Comparison of ENCODE assay signal across 8 mouse cellular contexts in genomic region chr13:51791604-51792003, GRCm38 (mm10). TPM values are rescaled to one million over a fixed set of nuclear protein-coding genes. Genes with fewer than 3 reads are reported as not detected.
A peak's percentile ranks its signal among the peaks of the same experiment; 100 is the strongest.
DNase-seq lines count a peak whose midpoint lies in the region; ATAC-seq lines count a peak whose summit lies in the region.

No protein-coding gene starts in this region.

- H3K4me1 ChIP-seq in limb, embryonic 12.5 days (replicated peaks), result peaks cover 15% of the 10 kb centered on the region
- H3K4me1 ChIP-seq in limb, embryonic 10.5 days, result peaks cover 39% of the 10 kb centered on the region
- peaks cover 27% of the 10 kb centered on the region for H3K4me1 ChIP-seq in hindbrain, embryonic 13.5 days (replicated peaks)
- peaks cover 24% of the 10 kb centered on the region for H3K4me1 ChIP-seq in midbrain, embryonic 15.5 days

- H3K36me3 ChIP-seq in limb, embryonic 12.5 days, result no peaks in the 10 kb centered on the region
- H3K36me3 ChIP-seq in limb, embryonic 10.5 days, result no peaks in the 10 kb centered on the region
- no peaks in the 10 kb centered on the region for H3K36me3 ChIP-seq in hindbrain, embryonic 13.5 days
- no peaks in the 10 kb centered on the region for H3K36me3 ChIP-seq in midbrain, embryonic 15.5 days (replicated peaks)

- peak; percentile 67 for DNase-seq in cerebellum, adult 11-12 months
- no peak for DNase-seq in cerebellum, adult 11 months
- no peak for DNase-seq in limb, embryonic 10.5 days (ENCODE audit: low spot score)
- DNase-seq in c-Kit-positive CD71-positive TER-119-positive erythroid progenitor cells, embryonic 14.5 days (ENCODE audit: low spot score), result no peak
- DNase-seq in lung, adult 18-20 months, result no peak

- H3K4me2 ChIP-seq in limb, embryonic 12.5 days, result 0 out of 2 replicates have a peak overlapping the region, but pooled peaks have one; percentile 97
- peak overlapping the region; percentile 98 for H3K4me2 ChIP-seq in hindbrain, embryonic 13.5 days
- peak overlapping the region; percentile 82 for H3K4me2 ChIP-seq in midbrain, embryonic 15.5 days

- no peaks in the 10 kb centered on the region for H3K9me3 ChIP-seq in limb, embryonic 12.5 days
- no peaks in the 10 kb centered on the region for H3K9me3 ChIP-seq in limb, embryonic 10.5 days (replicated peaks)
- no peaks in the 10 kb centered on the region for H3K9me3 ChIP-seq in hindbrain, embryonic 13.5 days
- no peaks in the 10 kb centered on the region for H3K9me3 ChIP-seq in midbrain, embryonic 15.5 days

- peaks cover 27% of the 10 kb centered on the region for H3K27me3 ChIP-seq in limb, embryonic 12.5 days
- H3K27me3 ChIP-seq in limb, embryonic 10.5 days (ENCODE audit: low read depth, poor library complexity, severe bottlenecking), result peaks cover 29% of the 10 kb centered on the region
- H3K27me3 ChIP-seq in hindbrain, embryonic 13.5 days, result peaks cover 26% of the 10 kb centered on the region
- no peaks in the 10 kb centered on the region for H3K27me3 ChIP-seq in midbrain, embryonic 15.5 days (replicated peaks)

- 63% methylated on average over 3 of the region's 3 CpGs for WGBS in limb, embryonic 12.5 days
- 68% methylated on average over 3 of the region's 3 CpGs for WGBS in limb, embryonic 10.5 days
- WGBS in hindbrain, embryonic 13.5 days, result 57% methylated on average over 3 of the region's 3 CpGs
- WGBS in midbrain, embryonic 15.5 days, result 63% methylated on average over 3 of the region's 3 CpGs

- H3K4me3 ChIP-seq in limb, embryonic 12.5 days (replicated peaks), result no peak overlapping the region
- H3K4me3 ChIP-seq in limb, embryonic 10.5 days, result no peak overlapping the region
- H3K4me3 ChIP-seq in hindbrain, embryonic 13.5 days, result peak overlapping the region; percentile 79
- H3K4me3 ChIP-seq in midbrain, embryonic 15.5 days, result peak overlapping the region; percentile 74

- ATAC-seq in limb, embryonic 12.5 days (ENCODE audit: insufficient number of reproducible peaks, insufficient read depth, low FRiP score, low TSS enrichment, low read depth), result no peak; the same call in 1 of the 2 replicates
- no peak for ATAC-seq in hindbrain, embryonic 13.5 days (ENCODE audit: low FRiP score)
- ATAC-seq in midbrain, embryonic 15.5 days (replicated peaks), result no peak

- H3K27ac ChIP-seq in limb, embryonic 12.5 days, result no peak overlapping the region
- no peak overlapping the region for H3K27ac ChIP-seq in limb, embryonic 10.5 days
- H3K27ac ChIP-seq in hindbrain, embryonic 13.5 days, result no peak overlapping the region
- no peak overlapping the region for H3K27ac ChIP-seq in midbrain, embryonic 15.5 days

- no peak overlapping the region for H3K9ac ChIP-seq in limb, embryonic 12.5 days (replicated peaks)
- peak overlapping the region; percentile 91; the same call in 1 of the 2 replicates for H3K9ac ChIP-seq in hindbrain, embryonic 13.5 days
- no peak overlapping the region; the same call in 1 of the 2 replicates for H3K9ac ChIP-seq in midbrain, embryonic 15.5 days

RNA-seq across cellular contexts. Expression of gene Sema4d, which starts 1.9 kb away (rescaled TPM):
- polyA plus RNA-seq in limb, embryonic 12.5 days (2016; fragmentation: Nextera tagmentation; extraction: Ambion mirVana), result 5.4 and 5.8 TPM in 2 replicates
- polyA plus RNA-seq in limb, embryonic 10.5 days (2016; fragmentation: Nextera tagmentation; extraction: Ambion mirVana), result 5.9 and 6.0 TPM in 2 replicates
- 10.5 and 10.9 TPM in 2 replicates for polyA plus RNA-seq in hindbrain, embryonic 13.5 days (2015; fragmentation: Nextera tagmentation; extraction: Ambion mirVana)
- 13.4 and 15.1 TPM in 2 replicates for polyA plus RNA-seq in midbrain, embryonic 15.5 days (2015; fragmentation: Nextera tagmentation; extraction: Ambion mirVana)

RNA-seq across cellular contexts. Expression of gene Gadd45g, which starts 54.9 kb away (rescaled TPM):
- 35.6 and 36.2 TPM in 2 replicates for polyA plus RNA-seq in limb, embryonic 12.5 days (2016; fragmentation: Nextera tagmentation; extraction: Ambion mirVana)
- 14.3 and 18.6 TPM in 2 replicates for polyA plus RNA-seq in limb, embryonic 10.5 days (2016; fragmentation: Nextera tagmentation; extraction: Ambion mirVana)
- polyA plus RNA-seq in hindbrain, embryonic 13.5 days (2015; fragmentation: Nextera tagmentation; extraction: Ambion mirVana), result 113 and 116 TPM in 2 replicates
- polyA plus RNA-seq in midbrain, embryonic 15.5 days (2015; fragmentation: Nextera tagmentation; extraction: Ambion mirVana), result 56.2 and 69.1 TPM in 2 replicates

Comparison
In these comparisons a context has a peak if more than half of its experiments do, and no peak if none do; other contexts are left out.
1. H3K4me3 ChIP-seq: peak in hindbrain, embryonic 13.5 days (single experiment) and midbrain, embryonic 15.5 days (single experiment); none in limb, embryonic 12.5 days (single experiment) and limb, embryonic 10.5 days (single experiment).
2. Peak in every context shown above with its lines, with median percentiles within 50 percentile points of each other: H3K4me2 ChIP-seq.